Mouse (Mus musculus) heart, adult 2 months (tissue): ENCODE measurements around the gene Trmt44. TPM values are rescaled to one million over a fixed set of nuclear protein-coding genes. Genes with fewer than 3 reads are reported as not detected.

Experiments
- DNase-seq, 2 experiments: peaks; one replicate each; pipeline ENCODE4 v3.0.0; 2021
- H3K27ac ChIP-seq: fragments of 200-600 bp; 2 replicates; pipeline ENCODE4 v1.8.1; 2022
- H3K27me3 ChIP-seq: fragments of 200-500 bp; 2 replicates; pipeline ENCODE4 v1.6.1; 2012; ENCODE audit warnings: mild to moderate bottlenecking, low read length, inconsistent platforms, mixed read lengths; ENCODE audit not compliant: control insufficient read depth, insufficient read depth
- H3K36me3 ChIP-seq: fragments of 200-500 bp; 2 replicates; pipeline ENCODE4 v1.6.1; 2012; ENCODE audit warnings: low read length, inconsistent platforms; ENCODE audit not compliant: control insufficient read depth, insufficient read depth
- H3K4me1 ChIP-seq: fragments of 200-500 bp; 2 replicates; pipeline ENCODE4 v1.6.1; 2011; ENCODE audit warnings: low read length; ENCODE audit not compliant: control insufficient read depth, insufficient read depth
- H3K4me3 ChIP-seq: fragments of 200-600 bp; 2 replicates; pipeline ENCODE4 v1.8.1; 2022
- H3K79me2 ChIP-seq: fragments of 200-500 bp; replicated peaks from 2 replicates; pipeline ENCODE4 v1.6.1; 2012; ENCODE audit warnings: mild to moderate bottlenecking, inconsistent platforms, low read length, moderate library complexity, mixed read lengths; ENCODE audit not compliant: control insufficient read depth, insufficient read depth
- H3K9ac ChIP-seq: fragments of 200-500 bp; 2 replicates; pipeline ENCODE4 v1.6.1; 2012; ENCODE audit warnings: low read depth, mild to moderate bottlenecking, control low read depth, inconsistent platforms, low read length, mixed read lengths
- CTCF ChIP-seq: fragments of 200-600 bp; IDR thresholded peaks from 2 replicates; pipeline ENCODE4 v1.8.1; 2022; ENCODE audit warnings: antibody characterized with exemption, mild to moderate bottlenecking, moderate library complexity
- EP300 ChIP-seq: fragments of 200-500 bp; IDR thresholded peaks from 2 replicates; pipeline ENCODE4 v1.6.1; 2011; ENCODE audit warnings: low read depth, low read length, control low read depth; ENCODE audit not compliant: insufficient read depth
- POLR2A ChIP-seq: fragments of 200-500 bp; IDR thresholded peaks from 2 replicates; pipeline ENCODE4 v1.6.1; 2011; ENCODE audit warnings: mild to moderate bottlenecking, low read depth, low read length, control low read depth; ENCODE audit not compliant: insufficient read depth
- WGBS: fragments of 180-500 bp; shearing (Covaris S2); methylation state at CpG from one replicate; pipeline ENCODE4 v1.1.7; 2018; 5-methylcytosine and 5-hydroxymethylcytosine counted together
- intact Hi-C: fragments of 180-260 bp; cut with DNase I; formaldehyde crosslinking; loops from one replicate; pipeline ENCODE4 v1.15.1; 2025
- polyA plus RNA-seq: library from polyadenylated mRNA; depleted of rRNA; stranded (reverse); fragments of >200 nt; gene quantifications from 2 replicates; pipeline ENCODE4 v1.2.3, GENCODE M21; 2012
- total RNA-seq, 2 experiments: library from RNA; stranded (reverse); gene quantifications; 2 replicates each; pipeline ENCODE4 v1.2.3; 2021

The Trmt44 gene
- total and polyA plus RNA-seq, 3 experiments = 1.7 to 2.0 (median 1.9) TPM

GRCm38 (mm10) chr5:35582445-35583220, 7.8 kb upstream of the Trmt44 start, which contains the start of gene Acox3:
TSS of gene Acox3 (plus strand) at chr5:35583040.
- intact Hi-C loops = loop anchor here (1.0 to 5.0 kb wide), 2 partner anchors 8 to 175 kb away; partner anchors contain the start of gene Ablim2

GRCm38 (mm10) chr5:35580156-35580922, 5.5 kb upstream of the Trmt44 start:
- Histone ChIP-seq H3K36me3 (no peaks in the 10 kb centered on the region; the same call in 1 of the 2 replicates), H3K9ac (no peak overlapping the region), H3K79me2 (no peaks in the 10 kb centered on the region), H3K4me3 (no peak overlapping the region), H3K27me3 (no peaks in the 10 kb centered on the region), H3K4me1 (peaks cover 3% of the 10 kb centered on the region), H3K27ac (no peak overlapping the region)
- no peak for TF ChIP-seq CTCF
- no peak for TF ChIP-seq POLR2A
- TF ChIP-seq EP300 = no peak
- intact Hi-C loops = loop anchor here (5.0 kb wide), 1 partner anchor 177 kb away; the partner anchor contains the start of gene Ablim2
- no peak for DNase-seq
- WGBS = 41% methylated on average over 3 of the region's 3 CpGs

More at GRCm38 (mm10) chr5:35582445-35583220, 7.8 kb upstream of the Trmt44 start, which contains the start of gene Acox3:
- Histone ChIP-seq H3K27ac (peak within 1 kb of the TSS; percentile 88), H3K9ac (peak within 1 kb of the TSS; percentile 68), H3K27me3 (no peaks in the 10 kb centered on the region), H3K36me3 (no peaks in the 10 kb centered on the region), H3K79me2 (no peaks in the 10 kb centered on the region), H3K4me3 (peak within 1 kb of the TSS; percentile 93), H3K4me1 (peaks cover 3% of the 10 kb centered on the region)
- WGBS = under 1% methylated on average over 35 of the region's 35 CpGs
- peak; percentile 96 to 97 for DNase-seq
- TF ChIP-seq EP300 (0 out of 2 replicates have a peak, but pooled peaks have one; percentile 44), POLR2A (peak; percentile 85), CTCF (no peak)

GRCm38 (mm10) chr5:35579247-35579893, 4.5 kb upstream of the Trmt44 start:
- Histone ChIP-seq H3K27ac (no peak overlapping the region), H3K36me3 (no peaks in the 10 kb centered on the region; the same call in 1 of the 2 replicates), H3K4me1 (peaks cover 3% of the 10 kb centered on the region), H3K27me3 (no peaks in the 10 kb centered on the region), H3K79me2 (no peaks in the 10 kb centered on the region), H3K4me3 (no peak overlapping the region), H3K9ac (no peak overlapping the region)
- intact Hi-C loops = no loop called here
- DNase-seq = no peak
- TF ChIP-seq EP300 (no peak), CTCF (no peak), POLR2A (no peak)
- WGBS = 34% methylated on average over 5 of the region's 5 CpGs

GRCm38 (mm10) chr5:35578411-35578810, 3.5 kb upstream of the Trmt44 start:
- DNase-seq = no peak
- Histone ChIP-seq H3K4me1 (peaks cover 6% of the 10 kb centered on the region), H3K27ac (no peak overlapping the region), H3K79me2 (no peaks in the 10 kb centered on the region), H3K9ac (no peak overlapping the region), H3K36me3 (no peaks in the 10 kb centered on the region; the same call in 1 of the 2 replicates), H3K4me3 (no peak overlapping the region), H3K27me3 (no peaks in the 10 kb centered on the region)
- WGBS = 67% methylated on average over 2 of the region's 2 CpGs
- intact Hi-C loops = no loop called here
- TF ChIP-seq EP300 = no peak
- TF ChIP-seq POLR2A = no peak
- no peak for TF ChIP-seq CTCF

GRCm38 (mm10) chr5:35576409-35577020, 1.6 kb upstream of the Trmt44 start:
- H3K79me2 ChIP-seq = no peaks in the 10 kb centered on the region
- peaks cover 3% of the 10 kb centered on the region for H3K4me1 ChIP-seq
- H3K27ac ChIP-seq = no peak overlapping the region
- 87% methylated on average over 10 of the region's 10 CpGs for WGBS
- TF ChIP-seq EP300 (no peak), CTCF (no peak), POLR2A (no peak)
- intact Hi-C loops = no loop called here
- no peak overlapping the region for H3K4me3 ChIP-seq
- H3K36me3 ChIP-seq = no peaks in the 10 kb centered on the region; the same call in 1 of the 2 replicates
- H3K27me3 ChIP-seq = no peaks in the 10 kb centered on the region
- H3K9ac ChIP-seq = no peak overlapping the region
- DNase-seq = no peak
